Mouse (Mus musculus): ENCODE measurements around the gene Keap1.

DNA sequence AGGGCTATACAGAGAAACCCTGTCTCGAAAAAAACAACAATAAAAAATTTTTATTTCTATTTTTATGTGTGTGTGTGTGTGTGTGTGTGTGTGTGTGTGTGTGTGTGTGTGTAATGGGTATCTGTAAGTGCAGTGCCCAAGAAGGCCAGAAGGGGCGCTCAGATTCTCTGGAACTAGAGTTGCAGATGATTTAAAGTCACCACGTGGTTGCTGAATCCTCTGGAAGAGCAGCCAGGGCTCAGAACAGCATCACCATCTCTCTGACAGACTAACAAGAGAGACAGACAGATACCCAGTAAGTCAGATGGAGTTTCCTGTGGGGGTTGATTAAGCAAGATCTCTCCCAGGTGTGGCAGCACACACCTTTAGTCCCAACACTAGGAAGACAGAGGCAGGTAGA, 19.3 kb downstream of the Keap1 start:
- no peak for TF ChIP-seq EP300 (IDR thresholded peaks at IDR 0.05; ENCODE audit: insufficient read depth, low read depth, low read length)
- no peak for TF ChIP-seq CTCF (IDR thresholded peaks at IDR 0.05; ENCODE audit: low read depth, low read length)

Measured in ES-Bruce4 (cell line).